Mouse (Mus musculus): ENCODE measurements around the gene Gm17087. TPM values are rescaled to one million over a fixed set of nuclear protein-coding genes. Genes with fewer than 3 reads are reported as not detected.

Gene Gm17087
- total and polyA plus RNA-seq, 3 experiments = not detected

DNA sequence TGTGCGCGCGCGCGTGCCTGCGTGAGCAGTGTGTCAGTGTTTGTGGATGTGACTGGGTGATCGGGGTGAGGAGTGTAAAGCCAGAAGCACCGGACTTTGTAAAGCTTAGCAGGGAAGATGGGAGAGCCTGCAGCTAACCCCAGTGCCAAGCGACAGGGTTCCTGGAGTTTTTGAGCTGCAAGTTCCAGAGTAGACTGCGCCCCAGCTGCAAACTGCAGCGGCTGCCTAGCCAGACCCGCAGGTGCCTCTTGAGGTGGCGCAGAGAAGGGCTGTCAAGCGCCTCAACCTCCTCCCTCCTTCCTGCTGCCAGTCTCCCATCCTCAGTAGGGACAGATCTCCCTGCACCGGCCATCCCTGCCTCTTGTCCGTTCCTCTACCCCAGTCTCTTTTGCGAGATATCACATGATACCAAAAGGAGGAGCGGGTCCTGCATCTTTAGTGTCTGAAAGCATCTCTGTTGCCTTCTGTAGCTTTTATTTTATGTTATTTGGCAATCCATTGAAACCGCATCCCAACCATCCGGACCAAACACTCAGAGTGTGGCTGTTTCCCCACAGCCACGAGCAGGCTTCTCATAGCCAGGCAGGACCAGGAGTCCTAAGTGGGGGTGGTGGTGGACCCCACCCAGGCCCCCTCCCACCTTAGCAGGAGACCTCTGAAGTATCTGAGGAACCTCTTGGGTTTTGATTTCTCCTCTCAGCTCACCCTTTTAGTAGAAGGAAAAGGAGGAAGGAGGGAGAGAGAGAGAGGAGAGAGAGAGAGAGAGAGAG, 40.6 kb downstream of the Gm17087 start:
- peak; percentile 4 to 27 for DNase-seq
- H3K4me1 ChIP-seq (ENCODE audit: control insufficient read depth, insufficient read depth, low read length) = peaks cover 5% of the 10 kb centered on the region
- no peak for TF ChIP-seq EP300 (IDR thresholded peaks at IDR 0.05; ENCODE audit: insufficient read depth, low read depth, low read length)
- TF ChIP-seq CTCF (IDR thresholded peaks at IDR 0.05) = no peak
- no peak for TF ChIP-seq POLR2A (IDR thresholded peaks at IDR 0.05; ENCODE audit: insufficient read depth, low read depth, low read length)
- H3K36me3 ChIP-seq (ENCODE audit: control insufficient read depth, insufficient read depth, low read length) = no peaks in the 10 kb centered on the region
- H3K27me3 ChIP-seq (ENCODE audit: control insufficient read depth, insufficient read depth, low read length) = no peaks in the 10 kb centered on the region
- H3K79me2 ChIP-seq (replicated peaks; ENCODE audit: control insufficient read depth, insufficient read depth, low read length) = no peaks in the 10 kb centered on the region
- peak overlapping the region; percentile 44; the same call in 1 of the 2 replicates for H3K4me3 ChIP-seq
- WGBS = 6% methylated on average over 21 of the region's 21 CpGs
- intact Hi-C loops (cut with DNase I) = loop anchor here (1.0 kb wide), 1 partner anchor 21 kb away; no protein-coding TSS in a partner anchor
- H3K9ac ChIP-seq (ENCODE audit: low read depth, low read length) = no peak overlapping the region
- no peak overlapping the region for H3K27ac ChIP-seq

GRCm38 (mm10) chr17:8525225-8525721, 41.5 kb downstream of the Gm17087 start, which contains the start of gene Pde10a:
Gene Pde10a (plus strand): TSS chr17:8525372.
- Histone ChIP-seq H3K79me2 (replicated peaks; ENCODE audit: control insufficient read depth, insufficient read depth, low read length) (no peaks in the 10 kb centered on the region), H3K4me1 (ENCODE audit: control insufficient read depth, insufficient read depth, low read length) (peaks cover 5% of the 10 kb centered on the region), H3K27me3 (ENCODE audit: control insufficient read depth, insufficient read depth, low read length) (no peaks in the 10 kb centered on the region), H3K36me3 (ENCODE audit: control insufficient read depth, insufficient read depth, low read length) (no peaks in the 10 kb centered on the region), H3K9ac (ENCODE audit: low read depth, low read length) (peak within 1 kb of the TSS; percentile 36), H3K4me3 (peak within 1 kb of the TSS; percentile 54), H3K27ac (peak within 1 kb of the TSS; percentile 38)
- peak; percentile 26 to 53 for DNase-seq
- TF ChIP-seq POLR2A (IDR thresholded peaks at IDR 0.05; ENCODE audit: insufficient read depth, low read depth, low read length) (no peak), CTCF (IDR thresholded peaks at IDR 0.05) (no peak), EP300 (IDR thresholded peaks at IDR 0.05; ENCODE audit: insufficient read depth, low read depth, low read length) (no peak)
- intact Hi-C loops (cut with DNase I) = no loop called here
- under 1% methylated on average over 22 of the region's 22 CpGs for WGBS

GRCm38 (mm10) chr17:8524387-8525165, 42.2 kb downstream of the Gm17087 start:
- Histone ChIP-seq H3K79me2 (replicated peaks; ENCODE audit: control insufficient read depth, insufficient read depth, low read length) (no peaks in the 10 kb centered on the region), H3K9ac (ENCODE audit: low read depth, low read length) (peak overlapping the region; percentile 36), H3K4me3 (peak overlapping the region; percentile 54), H3K27me3 (ENCODE audit: control insufficient read depth, insufficient read depth, low read length) (no peaks in the 10 kb centered on the region), H3K27ac (peak overlapping the region; percentile 38), H3K4me1 (ENCODE audit: control insufficient read depth, insufficient read depth, low read length) (peaks cover 5% of the 10 kb centered on the region), H3K36me3 (ENCODE audit: control insufficient read depth, insufficient read depth, low read length) (no peaks in the 10 kb centered on the region)
- DNase-seq = peak; percentile 82 to 86
- under 1% methylated on average over 45 of the region's 45 CpGs for WGBS
- TF ChIP-seq CTCF (IDR thresholded peaks at IDR 0.05) (peak; percentile 44), POLR2A (IDR thresholded peaks at IDR 0.05; ENCODE audit: insufficient read depth, low read depth, low read length) (no peak), EP300 (IDR thresholded peaks at IDR 0.05; ENCODE audit: insufficient read depth, low read depth, low read length) (no peak)
- intact Hi-C loops (cut with DNase I) = no loop called here

DNA sequence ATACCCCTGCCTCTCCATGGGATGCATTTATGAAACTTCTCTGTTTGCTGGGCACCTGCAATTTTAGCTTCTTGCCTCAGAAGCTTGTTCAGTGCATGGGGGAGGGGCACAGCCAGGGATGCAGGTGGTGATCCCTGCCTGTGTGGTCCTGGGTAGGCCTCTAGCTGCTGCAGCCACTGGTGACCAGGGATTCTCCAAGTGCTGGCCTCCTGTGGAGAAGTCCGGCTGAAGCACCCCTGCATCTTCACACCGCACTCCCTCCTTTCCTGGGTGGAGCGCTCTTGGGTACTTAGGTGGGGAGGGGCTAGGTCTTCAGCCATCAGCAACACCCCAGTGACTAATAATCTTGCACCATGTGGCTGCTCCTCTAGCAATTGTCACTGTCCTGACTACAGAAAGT, 42.8 kb downstream of the Gm17087 start:
- WGBS = 37% methylated on average over 3 of the region's 3 CpGs
- no peaks in the 10 kb centered on the region for H3K27me3 ChIP-seq (ENCODE audit: control insufficient read depth, insufficient read depth, low read length)
- H3K4me3 ChIP-seq = no peak overlapping the region
- no peaks in the 10 kb centered on the region for H3K79me2 ChIP-seq (replicated peaks; ENCODE audit: control insufficient read depth, insufficient read depth, low read length)
- no peak overlapping the region; the same call in 1 of the 2 replicates for H3K9ac ChIP-seq (ENCODE audit: low read depth, low read length)
- intact Hi-C loops (cut with DNase I) = no loop called here
- DNase-seq = peak in 1 of 2 experiments; percentile 5
- TF ChIP-seq EP300 (IDR thresholded peaks at IDR 0.05; ENCODE audit: insufficient read depth, low read depth, low read length) (no peak), POLR2A (IDR thresholded peaks at IDR 0.05; ENCODE audit: insufficient read depth, low read depth, low read length) (no peak), CTCF (IDR thresholded peaks at IDR 0.05) (no peak)
- H3K36me3 ChIP-seq (ENCODE audit: control insufficient read depth, insufficient read depth, low read length) = no peaks in the 10 kb centered on the region
- peaks cover 5% of the 10 kb centered on the region for H3K4me1 ChIP-seq (ENCODE audit: control insufficient read depth, insufficient read depth, low read length)
- no peak overlapping the region for H3K27ac ChIP-seq

GRCm38 (mm10) chr17:8516006-8516405, 50.7 kb downstream of the Gm17087 start:
- H3K27me3 ChIP-seq (ENCODE audit: control insufficient read depth, insufficient read depth, low read length) = no peaks in the 10 kb centered on the region; the same call in 1 of the 2 replicates
- TF ChIP-seq CTCF (IDR thresholded peaks at IDR 0.05) = no peak
- no peak for TF ChIP-seq POLR2A (IDR thresholded peaks at IDR 0.05; ENCODE audit: insufficient read depth, low read depth, low read length)
- no peak overlapping the region for H3K27ac ChIP-seq
- H3K36me3 ChIP-seq (ENCODE audit: control insufficient read depth, insufficient read depth, low read length) = no peaks in the 10 kb centered on the region
- H3K4me1 ChIP-seq (ENCODE audit: control insufficient read depth, insufficient read depth, low read length) = no peaks in the 10 kb centered on the region
- H3K4me3 ChIP-seq = no peak overlapping the region
- intact Hi-C loops (cut with DNase I) = no loop called here
- no peak for DNase-seq
- no peak overlapping the region for H3K9ac ChIP-seq (ENCODE audit: low read depth, low read length)
- 74% methylated on average over 6 of the region's 6 CpGs for WGBS
- H3K79me2 ChIP-seq (replicated peaks; ENCODE audit: control insufficient read depth, insufficient read depth, low read length) = no peaks in the 10 kb centered on the region

Other genes starting within 250 kb of the Gm17087 start
- gene Prr18, start 229.5 kb downstream of the Gm17087 start, total RNA-seq (2021) = under 1 TPM; 0.07 to 0.13 TPM
- 0.18 and 0.23 TPM in 2 replicates for gene Prr18, start 229.5 kb downstream of the Gm17087 start, polyA plus RNA-seq (2012; rRNA removed)
- gene T2, start 211.0 kb downstream of the Gm17087 start, total RNA-seq (2021) = under 1 TPM; 0.36 to 0.47 TPM
- 1.1 and 1.4 TPM in 2 replicates for gene T2, start 211.0 kb downstream of the Gm17087 start, polyA plus RNA-seq (2012; rRNA removed)
- gene T, start 132.5 kb downstream of the Gm17087 start, total RNA-seq (2021) = not detected
- not detected in 2 replicates for gene T, start 132.5 kb downstream of the Gm17087 start, polyA plus RNA-seq (2012; rRNA removed)
- gene Pde10a, start 41.6 kb downstream of the Gm17087 start, total RNA-seq (2021) = 1 to 10 TPM; 1.9 to 2.2 TPM
- 1.4 and 2.3 TPM in 2 replicates for gene Pde10a, start 41.6 kb downstream of the Gm17087 start, polyA plus RNA-seq (2012; rRNA removed)

All from heart, adult 2 months (tissue).